Mouse (Mus musculus) mature B cell (primary cell): ENCODE measurements around the gene Gpr176.

Source experiments
- in situ Hi-C: fragments of 300-500 bp; cut with MboI; formaldehyde crosslinking; loops from 2 replicates; pipeline ENCODE4 v1.14.3; 2019

Gene Gpr176

DNA sequence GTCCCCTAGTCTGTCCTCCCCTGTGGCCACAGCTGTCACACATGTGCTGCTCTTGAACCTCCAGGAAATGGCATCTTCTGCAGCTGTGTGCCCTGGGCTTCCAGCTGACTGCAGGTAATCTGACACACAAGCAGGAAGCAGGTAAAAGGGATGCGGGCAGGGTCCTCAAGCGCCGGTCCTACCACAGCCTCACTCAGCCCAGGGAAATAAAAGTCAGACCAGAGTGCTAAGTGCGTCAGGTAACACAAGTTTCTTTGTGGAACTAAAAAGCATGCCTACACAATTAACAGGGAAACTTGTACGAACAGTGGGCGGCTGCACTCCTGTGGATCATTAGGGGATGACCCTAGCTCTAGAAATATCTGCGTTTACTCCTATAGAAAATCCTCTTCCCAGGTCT, 137.0 kb downstream of the Gpr176 start:
- in situ Hi-C loops = no loop called here

DNA sequence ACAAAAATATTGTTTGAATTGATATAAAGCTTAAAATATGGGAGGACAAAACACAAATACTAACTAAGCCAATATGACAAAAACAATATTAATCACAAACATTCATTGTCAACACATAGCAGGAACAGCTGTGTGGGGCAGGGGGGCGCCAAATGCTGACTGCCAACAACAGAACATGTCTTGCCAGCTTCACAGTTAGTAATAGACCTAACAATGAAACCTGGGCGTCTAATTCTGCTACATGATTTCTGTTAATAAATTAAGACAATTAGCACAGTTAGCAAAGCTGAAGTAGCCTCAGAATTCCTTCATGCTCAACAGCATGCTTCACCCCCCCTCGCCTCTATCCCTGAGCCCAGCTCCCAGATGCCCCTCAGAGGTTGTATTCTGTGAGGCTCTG, 137.6 kb downstream of the Gpr176 start:
- in situ Hi-C loops = no loop called here

DNA sequence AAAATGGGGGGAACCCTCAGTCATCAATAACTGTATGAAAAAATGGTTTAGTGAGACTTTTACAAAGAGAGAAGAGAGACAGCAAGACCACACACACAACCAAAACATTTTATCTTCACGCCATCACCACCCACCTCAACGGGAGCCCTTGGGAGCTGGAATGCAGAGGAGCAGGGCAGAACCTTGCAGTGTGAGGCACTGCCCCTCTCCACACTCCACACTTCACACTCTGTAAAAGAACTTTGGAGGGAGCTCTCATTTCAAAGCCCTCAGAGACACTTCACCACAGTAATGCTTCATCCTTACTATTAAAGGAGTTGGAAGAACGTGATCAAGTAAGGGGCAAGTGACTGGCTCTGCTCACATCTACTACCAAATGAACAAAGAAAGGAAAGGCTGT, 142.7 kb downstream of the Gpr176 start:
- in situ Hi-C loops = no loop called here

DNA sequence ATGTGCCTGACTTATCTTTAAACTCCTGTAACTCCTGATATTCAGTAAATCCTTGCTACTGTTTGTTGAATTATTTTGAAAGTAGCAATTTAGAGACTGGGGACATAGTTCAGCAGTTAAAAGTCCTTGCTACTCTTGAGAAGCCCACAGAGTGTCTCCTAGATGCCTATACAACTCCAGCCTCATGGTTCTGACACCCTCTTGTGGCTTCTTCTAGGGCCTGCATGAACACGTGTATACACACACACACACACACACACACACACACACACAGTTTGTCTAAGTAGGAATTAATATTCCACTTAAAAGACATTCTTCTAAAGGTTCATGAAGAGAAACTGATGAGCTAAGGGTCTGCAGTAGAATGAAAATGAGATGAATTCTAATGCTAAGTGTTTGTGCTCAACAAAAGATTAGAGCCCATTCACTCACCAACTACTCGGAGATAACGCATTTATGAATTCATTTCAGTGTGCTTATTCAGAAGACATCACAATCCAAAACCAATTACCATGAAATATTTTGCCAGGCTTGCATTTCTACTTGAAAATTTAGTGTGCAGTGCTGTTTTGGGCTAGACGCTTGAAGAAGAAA, 144.6 kb downstream of the Gpr176 start:
- in situ Hi-C loops = no loop called here
